Mouse (Mus musculus): ENCODE data around the gene Gm28308. TPM values are rescaled to one million over a fixed set of nuclear protein-coding genes. Genes with fewer than 3 reads are reported as not detected.

Gene Gm28308
- total and polyA plus RNA-seq, 3 experiments = not detected

DNA sequence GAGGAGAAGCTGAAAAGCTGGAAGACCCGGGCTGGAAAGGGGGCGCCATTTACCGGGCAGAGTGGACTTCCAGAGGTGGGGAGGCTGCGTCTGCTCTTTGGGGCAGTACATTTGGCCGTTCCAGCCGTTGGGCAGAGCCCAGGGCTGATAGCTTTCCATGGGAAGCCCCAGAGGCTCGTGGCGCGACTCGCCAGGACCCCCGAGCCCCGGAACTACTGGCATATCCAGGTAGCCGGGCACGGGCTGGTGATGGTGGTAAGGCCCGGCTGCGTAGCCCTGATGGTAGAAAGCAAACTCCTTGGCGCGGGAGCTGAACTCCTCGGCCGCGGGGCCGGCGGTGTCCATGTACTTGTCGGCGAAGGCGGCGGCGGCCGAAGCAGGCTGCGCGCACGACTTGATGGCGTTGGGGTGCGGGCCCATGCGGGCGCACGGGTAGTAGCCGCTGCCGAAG lies 46.7 kb upstream of the Gm28308 start:
- Histone ChIP-seq H3K9ac (ENCODE audit: control insufficient read depth, low read depth, low read length, poor library complexity, severe bottlenecking) (no peak overlapping the region), H3K4me3 (ENCODE audit: control insufficient read depth in 1 of 2, insufficient read depth in 1 of 2, low read depth in 2 of 2, low read length in 2 of 2) (no peak overlapping the region), H3K9me3 (replicated peaks; ENCODE audit: insufficient read depth, low read length) (no peaks in the 10 kb centered on the region), H3K79me2 (ENCODE audit: control insufficient read depth, insufficient read depth, low read length, poor library complexity) (no peaks in the 10 kb centered on the region), H3K36me3 (ENCODE audit: control insufficient read depth in 1 of 2, insufficient read depth in 2 of 2, low read length in 2 of 2) (no peaks in the 10 kb centered on the region), H3K27ac (ENCODE audit: control insufficient read depth, low read depth, low read length) (no peak overlapping the region), H3K4me1 (ENCODE audit: control insufficient read depth in 1 of 2, insufficient read depth in 2 of 2, low read length in 2 of 2) (no peaks in the 10 kb centered on the region), H3K27me3 (ENCODE audit: control insufficient read depth in 1 of 2, insufficient read depth in 2 of 2, low read length in 2 of 2) (no peaks in the 10 kb centered on the region)
- TF ChIP-seq MXI1 (IDR thresholded peaks at IDR 0.05; ENCODE audit: low read depth, low read length) (no peak), MAZ (IDR thresholded peaks at IDR 0.05; ENCODE audit: low read depth, low read length) (no peak), RAD21 (IDR thresholded peaks at IDR 0.05; ENCODE audit: low read depth, low read length) (no peak), KAT2A (conservative IDR thresholded peaks at IDR 0.05; ENCODE audit: low read depth, low read length) (no peak), JUND (IDR thresholded peaks at IDR 0.05; ENCODE audit: low read depth, low read length) (no peak), MYB (IDR thresholded peaks at IDR 0.05; ENCODE audit: low read depth, low read length) (no peak), SIN3A (IDR thresholded peaks at IDR 0.05; ENCODE audit: low read length) (no peak), GATA1 (IDR thresholded peaks at IDR 0.05; ENCODE audit: low read depth, low read length) (no peak), USF2 (IDR thresholded peaks at IDR 0.05; ENCODE audit: borderline replicate concordance in 1 of 2, insufficient read depth in 1 of 2, low read depth in 1 of 2, low read length in 2 of 2) (no peak), UBTF (IDR thresholded peaks at IDR 0.05; ENCODE audit: borderline replicate concordance, insufficient read depth, low read depth, low read length) (no peak), ELF1 (IDR thresholded peaks at IDR 0.05; ENCODE audit: low read depth, low read length) (no peak), ZMIZ1 (IDR thresholded peaks at IDR 0.05; ENCODE audit: low read depth, low read length) (no peak), POLR2A (IDR thresholded peaks at IDR 0.05; ENCODE audit: control insufficient read depth in 1 of 2, insufficient read depth in 1 of 2, low read depth in 1 of 2, low read length in 2 of 2, poor library complexity in 1 of 2) (no peak), SMC3 (IDR thresholded peaks at IDR 0.05; ENCODE audit: low read depth, low read length) (no peak), TBP (IDR thresholded peaks at IDR 0.05; ENCODE audit: low read depth, low read length) (no peak), MYC (IDR thresholded peaks at IDR 0.05; ENCODE audit: low read depth, low read length) (no peak), MEF2A (IDR thresholded peaks at IDR 0.05; ENCODE audit: extremely low read depth, insufficient replicate concordance, low read depth, low read length, poor library complexity, severe bottlenecking) (no peak), ETS1 (IDR thresholded peaks at IDR 0.05; ENCODE audit: low read depth, low read length) (no peak)
- no peak for DNase-seq (ENCODE audit: low read depth, low spot score)

DNA sequence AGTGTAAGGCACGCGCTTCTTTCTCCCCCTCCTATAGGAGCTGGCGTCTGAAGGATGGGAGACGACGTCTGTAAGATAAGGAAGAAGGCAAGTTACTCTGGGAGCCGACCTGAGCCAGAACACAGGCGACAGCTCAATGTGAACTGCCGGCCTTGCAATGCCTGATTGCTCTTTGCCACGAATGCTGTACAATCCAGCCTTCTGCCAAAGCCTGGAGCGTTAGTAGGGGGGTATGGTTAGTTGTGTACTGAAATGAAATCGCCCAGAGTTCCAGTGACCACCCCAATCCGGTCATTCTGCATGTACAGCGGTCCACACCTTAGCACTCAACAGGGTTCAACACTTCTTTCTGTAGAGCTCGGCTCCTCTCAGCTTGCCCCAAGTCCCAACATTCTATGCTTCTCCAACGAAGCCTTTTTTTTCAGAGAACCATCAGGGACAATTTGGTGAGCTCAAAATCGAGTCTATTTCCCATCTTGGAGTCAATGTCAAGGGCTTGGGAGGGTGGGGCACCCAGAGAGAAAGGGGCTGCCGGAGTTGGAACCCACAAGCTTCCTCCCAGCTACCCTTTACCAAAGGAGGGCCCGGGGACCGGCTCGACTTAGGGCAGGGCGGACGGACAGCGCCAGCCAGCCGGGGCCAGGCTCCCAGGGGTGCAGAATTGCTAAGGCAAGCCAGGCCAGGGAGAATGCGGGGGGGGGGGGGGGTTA lies 46.1 kb upstream of the Gm28308 start:
- Histone ChIP-seq H3K27ac (ENCODE audit: control insufficient read depth, low read depth, low read length) (no peak overlapping the region), H3K9ac (ENCODE audit: control insufficient read depth, low read depth, low read length, poor library complexity, severe bottlenecking) (no peak overlapping the region), H3K4me3 (ENCODE audit: control insufficient read depth in 1 of 2, insufficient read depth in 1 of 2, low read depth in 2 of 2, low read length in 2 of 2) (no peak overlapping the region), H3K79me2 (ENCODE audit: control insufficient read depth, insufficient read depth, low read length, poor library complexity) (no peaks in the 10 kb centered on the region), H3K27me3 (ENCODE audit: control insufficient read depth in 1 of 2, insufficient read depth in 2 of 2, low read length in 2 of 2) (no peaks in the 10 kb centered on the region), H3K4me1 (ENCODE audit: control insufficient read depth in 1 of 2, insufficient read depth in 2 of 2, low read length in 2 of 2) (no peaks in the 10 kb centered on the region), H3K9me3 (replicated peaks; ENCODE audit: insufficient read depth, low read length) (no peaks in the 10 kb centered on the region), H3K36me3 (ENCODE audit: control insufficient read depth in 1 of 2, insufficient read depth in 2 of 2, low read length in 2 of 2) (no peaks in the 10 kb centered on the region)
- no peak for DNase-seq (ENCODE audit: low read depth, low spot score)
- TF ChIP-seq USF1 (IDR thresholded peaks at IDR 0.05; ENCODE audit: low read depth, low read length) (no peak), ZNF384 (IDR thresholded peaks at IDR 0.05; ENCODE audit: low read depth, low read length) (no peak)
